Mouse (Mus musculus): Measurements from ENCODE around the gene Gm49673.
"Not testable (repeated sequence)": the region's sequence is repeated elsewhere in the genome, so short reads cannot be mapped to it uniquely, and the experiment has no call there.

The Gm49673 gene

GRCm38 (mm10) chr17:8041197-8041596, 106.4 kb downstream of the Gm49673 start:
- DNase-seq (ENCODE audit: low read depth, low spot score) = not testable (repeated sequence)

GRCm38 (mm10) chr17:8039916-8040635, 107.5 kb downstream of the Gm49673 start:
- not testable (repeated sequence) for DNase-seq (ENCODE audit: low read depth, low spot score)

- DNase-seq (ENCODE audit: low read depth, low spot score) = not testable (repeated sequence)
Observed at GRCm38 (mm10) chr17:8036976-8037375, 110.6 kb downstream of the Gm49673 start.
